Mouse (Mus musculus) adrenal gland (tissue): ENCODE data around the gene Cacna1c.

ENCODE experiments used
- intact Hi-C: fragments of 180-260 bp; cut with DNase I; formaldehyde crosslinking; loops from one replicate; pipeline ENCODE4 v1.15.1; 2025

Cacna1c gene

DNA sequence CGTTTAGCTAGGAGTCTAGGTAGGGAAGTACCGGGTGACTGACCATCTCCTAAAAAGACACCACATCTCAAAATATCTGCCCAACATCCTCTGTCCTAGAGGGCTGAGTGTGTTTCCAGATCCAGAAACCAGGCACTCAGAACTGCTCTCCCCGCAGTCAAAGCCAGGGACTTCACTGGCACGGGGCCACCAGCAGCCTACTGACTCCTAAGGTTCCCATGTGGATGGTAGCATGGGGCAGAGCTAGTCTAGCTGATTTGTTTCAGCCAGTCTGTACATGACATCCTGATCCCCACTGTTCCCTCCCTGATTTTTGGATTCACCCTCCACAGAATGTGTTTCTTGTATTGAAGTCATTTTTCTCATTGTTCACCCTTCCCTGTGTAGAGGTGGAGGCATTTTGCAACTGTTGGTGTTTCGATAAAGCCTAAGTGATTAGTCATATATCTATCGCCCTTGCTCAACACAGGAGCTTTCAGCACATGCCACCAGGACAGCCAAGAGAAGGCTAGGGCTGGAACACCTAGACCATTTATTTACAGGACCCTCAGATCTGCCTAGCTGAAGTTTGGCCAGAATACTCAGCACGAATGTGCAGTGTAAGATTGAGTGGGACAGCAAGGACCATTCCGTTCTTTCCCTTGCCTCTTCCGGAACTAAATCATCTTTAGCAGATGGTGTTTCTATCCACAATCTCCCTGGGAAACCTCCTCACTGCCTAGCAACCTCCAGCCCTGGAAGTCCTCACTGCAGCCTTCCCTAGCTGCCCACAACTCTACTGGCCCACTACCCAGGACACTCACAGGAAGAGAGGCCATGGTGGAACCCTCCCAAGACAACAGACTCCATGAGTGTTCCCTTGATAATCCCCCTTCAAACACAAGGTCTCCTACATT lies 260.4 kb downstream of the Cacna1c start:
- intact Hi-C loops: no loop called here

DNA sequence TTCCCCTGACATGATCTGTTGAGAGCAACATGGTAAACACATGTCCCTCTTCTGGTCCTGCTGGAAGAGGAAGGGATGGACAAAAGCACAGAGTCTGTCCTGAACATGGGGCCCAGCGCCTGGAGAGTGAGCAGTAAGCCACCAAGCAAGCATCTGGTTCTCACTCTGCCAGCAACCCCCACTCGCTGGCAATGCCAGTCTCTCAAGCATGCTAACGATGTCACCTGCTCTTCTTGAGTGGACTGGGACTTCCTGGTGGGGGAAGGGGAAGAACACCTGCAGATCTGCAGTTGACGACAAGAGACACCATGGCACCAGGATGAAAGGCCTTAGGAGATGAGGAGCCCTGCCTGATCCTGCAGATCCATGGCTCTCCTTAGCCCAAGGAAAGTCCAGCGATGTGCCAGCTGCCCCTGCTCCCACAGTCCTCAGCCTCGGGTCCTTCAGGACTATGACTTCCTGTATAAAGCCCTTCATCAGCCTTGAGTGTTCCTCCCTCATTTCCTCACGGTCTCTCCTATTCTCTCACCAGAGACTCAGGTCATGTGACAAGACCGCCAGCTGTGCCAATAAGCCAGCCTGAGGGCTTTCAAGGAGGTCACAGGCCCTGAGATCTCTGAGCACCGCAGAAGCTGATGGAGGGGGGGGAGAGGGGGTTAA lies 261.8 kb downstream of the Cacna1c start:
- intact Hi-C loops: no loop called here

DNA sequence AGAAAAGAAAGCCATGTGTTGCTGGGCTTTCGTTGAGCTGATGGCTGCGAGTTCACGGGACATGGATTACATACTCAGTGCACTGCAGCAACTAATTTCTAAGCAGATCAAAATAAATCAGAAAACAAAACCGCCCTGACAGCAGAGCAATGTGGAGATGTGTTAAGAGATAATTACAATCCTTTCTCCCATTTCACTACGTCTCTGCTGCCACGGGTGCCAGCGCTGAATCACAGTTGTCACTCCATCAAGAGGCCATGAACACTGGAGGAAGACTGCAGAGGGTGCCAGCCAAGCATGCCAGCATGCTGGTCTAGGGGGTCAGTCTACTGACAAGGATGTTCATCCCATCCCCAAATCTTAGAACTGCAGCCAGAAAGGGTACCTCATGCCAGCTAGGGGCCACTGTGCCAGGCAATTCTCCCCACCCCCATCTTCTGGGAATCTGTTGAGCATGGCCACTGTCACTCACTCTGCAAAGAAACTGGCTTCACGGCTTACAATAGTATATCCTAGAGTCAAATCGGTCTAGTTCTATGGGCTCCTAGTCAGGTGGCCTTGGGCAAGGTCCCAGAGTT lies 263.1 kb downstream of the Cacna1c start:
- intact Hi-C loops: no loop called here

DNA sequence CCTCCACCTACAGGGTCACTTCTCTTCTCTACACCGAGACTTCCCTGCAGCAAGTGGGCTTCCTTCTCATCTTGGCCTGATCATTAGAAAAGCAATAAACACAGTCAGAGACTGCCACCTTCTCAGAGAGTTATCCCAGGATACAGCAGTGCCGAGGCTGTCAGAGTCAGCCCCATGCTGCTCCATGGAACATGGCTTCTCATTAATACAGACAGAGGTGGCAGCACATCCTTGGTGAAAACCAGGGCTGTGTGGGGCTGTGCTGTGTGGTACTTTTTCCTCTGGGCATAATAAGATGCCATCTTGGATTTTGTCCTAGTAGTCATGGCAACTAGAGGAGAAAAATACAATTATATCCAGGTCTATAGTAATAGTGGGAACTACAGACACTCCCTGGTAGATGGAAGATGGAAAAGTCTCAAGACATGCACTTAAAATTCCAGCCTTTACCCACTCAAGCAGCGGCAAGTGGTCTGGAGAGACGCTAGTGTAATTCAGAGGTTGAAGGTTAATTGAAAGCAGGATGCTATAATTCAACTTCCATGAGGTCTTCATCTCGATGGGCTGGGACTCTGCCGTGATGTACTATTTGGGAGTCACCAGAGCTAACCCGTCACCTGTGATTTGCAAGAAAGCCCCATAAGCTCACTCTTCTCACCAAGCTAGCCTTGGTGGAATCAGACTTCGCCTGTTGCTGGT lies 264.1 kb downstream of the Cacna1c start:
- intact Hi-C loops: no loop called here

DNA sequence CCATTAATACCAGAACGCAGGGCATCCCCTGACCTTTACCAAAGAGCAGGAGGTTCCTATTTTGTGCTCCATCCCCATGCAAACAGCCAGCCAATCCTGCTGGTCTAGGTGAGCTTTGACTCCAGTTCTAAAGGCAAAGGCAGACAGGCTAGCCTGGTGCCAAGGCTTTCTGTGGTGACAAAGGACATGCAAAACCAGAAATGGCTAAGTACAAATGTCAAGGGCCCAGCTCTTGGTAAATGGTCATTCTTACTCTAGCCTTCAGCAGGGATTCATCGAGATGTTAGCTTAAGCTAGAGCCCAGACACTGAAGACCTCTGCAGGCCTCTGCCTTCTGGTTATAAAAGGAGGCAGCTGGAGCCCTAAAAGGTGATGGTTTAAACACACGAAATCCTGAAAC lies 269.5 kb downstream of the Cacna1c start:
- intact Hi-C loops: no loop called here

DNA sequence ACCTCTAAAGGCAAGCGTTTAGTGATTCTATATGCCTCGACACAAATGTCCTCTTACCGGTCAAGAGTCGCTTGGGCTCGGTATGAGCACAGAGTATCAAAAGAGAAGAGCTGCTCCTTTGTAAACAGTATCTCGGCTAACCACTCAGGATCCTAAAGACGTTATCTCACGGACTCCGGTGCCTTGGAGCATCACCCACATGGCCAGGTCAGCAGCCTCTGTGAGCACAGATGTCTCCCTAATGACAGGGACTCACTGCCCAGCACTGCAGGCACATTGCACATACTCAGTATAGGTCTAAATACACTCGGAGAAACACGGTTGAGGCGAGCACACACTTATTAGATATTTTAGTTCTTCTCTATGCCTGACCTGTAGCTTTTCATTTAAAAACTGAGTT lies 271.8 kb downstream of the Cacna1c start:
- intact Hi-C loops: loop anchor here (2.0 to 5.0 kb wide), 2 partner anchors 63 to 180 kb away; no protein-coding TSS in a partner anchor

DNA sequence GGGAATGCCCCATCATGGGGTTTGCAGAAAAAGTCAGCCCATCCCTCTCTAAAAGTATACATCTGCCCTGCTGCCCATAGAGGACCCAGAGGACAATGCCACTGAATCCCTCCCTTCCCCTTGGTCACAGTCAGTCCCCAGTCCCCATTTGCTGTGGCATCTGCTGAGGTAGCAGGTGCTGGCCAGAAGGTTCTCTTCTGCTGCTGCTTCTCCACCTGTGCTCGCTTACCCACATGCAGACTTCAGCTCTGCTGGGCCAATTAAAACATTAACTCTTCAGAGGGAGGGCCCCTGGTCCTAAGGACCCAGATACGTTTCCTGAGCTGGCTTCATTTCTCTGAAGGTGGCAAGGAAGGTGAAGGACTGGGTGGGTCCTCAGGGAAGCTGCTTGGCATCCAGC lies 272.3 kb downstream of the Cacna1c start:
- intact Hi-C loops: loop anchor here (2.0 to 5.0 kb wide), 2 partner anchors 63 to 181 kb away; no protein-coding TSS in a partner anchor

DNA sequence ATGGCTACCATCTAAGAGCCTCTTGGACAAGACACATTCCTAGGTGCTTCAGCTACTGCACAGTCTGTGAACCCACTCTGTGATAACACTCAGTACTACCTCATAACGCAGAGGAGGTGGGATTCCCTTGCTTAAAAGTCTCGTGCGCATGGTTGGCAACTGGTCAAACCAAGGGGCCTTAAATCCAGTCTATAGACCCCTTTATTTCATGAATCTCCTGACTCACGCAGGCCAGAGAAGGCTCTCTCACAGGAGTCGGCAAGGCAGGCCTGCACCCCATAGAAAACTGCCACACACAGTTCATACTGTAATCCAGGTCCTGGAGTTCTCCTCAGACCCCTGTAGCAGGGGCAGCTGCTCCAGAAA lies 273.0 kb downstream of the Cacna1c start:
- intact Hi-C loops: loop anchor here (5.0 kb wide), 1 partner anchor 64 kb away; no protein-coding TSS in a partner anchor

DNA sequence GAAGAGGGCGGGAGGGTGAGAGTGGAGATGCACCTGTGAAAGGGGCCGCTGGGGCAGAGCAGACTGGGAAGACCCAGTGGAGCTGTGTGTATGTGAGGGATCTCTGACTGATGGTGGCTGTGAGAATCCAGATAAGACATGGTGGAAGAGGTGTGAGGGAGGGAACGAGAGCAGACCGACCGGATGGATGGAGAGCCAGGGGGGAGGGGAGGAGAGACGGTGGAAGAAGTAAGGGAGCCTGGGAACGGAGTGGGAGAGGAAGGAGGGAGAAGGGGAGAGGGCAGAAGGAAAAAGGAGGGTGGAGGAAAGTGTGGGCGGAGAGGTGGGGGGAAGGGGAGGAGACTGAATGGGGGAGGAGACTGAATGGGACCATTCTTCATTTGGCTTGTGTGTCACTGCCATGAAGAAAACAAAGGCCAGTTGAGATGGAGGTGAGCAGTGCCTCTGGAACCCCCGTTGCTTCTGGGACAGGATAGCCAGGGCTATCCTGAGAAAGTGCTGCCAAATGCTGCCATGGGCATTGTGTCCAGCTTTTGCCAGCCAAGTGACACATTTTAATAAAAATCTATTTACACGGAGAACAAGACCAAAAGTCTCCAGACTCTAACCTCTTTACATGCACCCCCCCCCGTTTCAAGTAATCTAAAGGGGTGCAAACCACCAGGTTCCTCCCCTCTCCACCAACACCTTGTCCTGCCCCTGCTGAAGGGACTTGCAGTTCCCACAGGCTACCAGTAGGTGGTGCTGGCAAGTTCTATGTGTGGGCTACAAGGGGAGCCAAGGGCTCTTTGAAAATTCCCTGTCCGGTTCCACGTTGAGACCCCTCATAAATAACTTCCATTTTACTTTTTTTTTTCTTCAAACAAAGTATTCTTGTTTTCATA lies 273.6 kb downstream of the Cacna1c start:
- intact Hi-C loops: loop anchor here (5.0 kb wide), 1 partner anchor 65 kb away; no protein-coding TSS in a partner anchor

DNA sequence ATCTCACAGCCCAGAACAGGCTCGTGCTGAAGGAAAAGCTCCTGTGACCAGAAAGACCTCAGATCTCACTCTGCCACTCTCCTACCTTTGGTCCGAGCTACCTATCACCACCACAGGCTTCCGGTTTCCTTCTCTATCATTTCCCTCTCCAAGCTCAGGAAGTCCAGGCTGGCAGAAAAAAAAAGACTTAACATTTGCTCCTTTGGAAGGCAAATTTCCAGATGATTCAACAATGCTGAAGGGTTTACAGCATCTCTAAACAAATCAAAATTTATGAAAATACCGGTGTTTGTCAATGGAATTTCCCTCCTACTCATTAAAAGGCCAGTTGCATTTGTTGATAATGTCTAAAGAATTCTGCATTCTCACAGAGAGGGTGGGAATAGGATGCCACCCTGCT lies 288.0 kb downstream of the Cacna1c start:
- intact Hi-C loops: no loop called here

DNA sequence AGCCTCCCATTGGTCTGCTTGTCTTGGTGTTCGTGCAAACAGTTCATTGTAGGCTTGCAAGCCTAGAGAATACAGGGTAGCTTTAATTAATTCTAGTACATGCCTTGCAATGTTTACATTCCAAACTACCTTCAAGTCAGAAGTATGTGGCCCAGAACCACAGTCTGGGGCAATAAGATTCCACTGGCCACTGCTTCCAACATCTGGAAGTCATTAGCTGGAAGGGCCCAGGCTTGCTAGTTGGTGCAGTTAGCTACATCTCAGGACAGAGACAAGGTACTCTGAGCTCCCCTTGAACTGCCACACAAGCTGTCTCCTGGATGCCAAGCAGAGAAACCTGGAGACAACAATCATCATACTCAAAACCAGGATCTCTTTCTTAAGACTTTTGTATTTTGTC lies 288.5 kb downstream of the Cacna1c start:
- intact Hi-C loops: no loop called here

DNA sequence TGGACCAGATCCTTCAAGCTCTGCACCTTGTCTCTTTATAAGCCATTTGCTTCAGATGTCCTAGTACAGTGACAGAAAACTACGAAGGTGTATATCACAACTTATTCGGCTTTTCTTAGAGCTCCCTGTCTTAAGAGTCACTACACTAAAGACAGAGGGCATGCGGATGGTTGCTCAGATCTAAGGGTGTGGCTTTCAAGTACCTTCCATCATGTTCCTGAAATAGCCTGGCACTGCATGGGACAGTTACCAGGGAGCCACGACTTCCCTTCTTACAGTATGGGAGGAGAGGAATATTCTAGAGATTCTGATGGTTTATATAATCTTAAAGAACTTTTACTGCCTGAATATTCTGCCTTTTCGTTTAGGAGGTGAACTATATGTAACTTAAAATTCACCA lies 289.3 kb downstream of the Cacna1c start:
- intact Hi-C loops: no loop called here

DNA sequence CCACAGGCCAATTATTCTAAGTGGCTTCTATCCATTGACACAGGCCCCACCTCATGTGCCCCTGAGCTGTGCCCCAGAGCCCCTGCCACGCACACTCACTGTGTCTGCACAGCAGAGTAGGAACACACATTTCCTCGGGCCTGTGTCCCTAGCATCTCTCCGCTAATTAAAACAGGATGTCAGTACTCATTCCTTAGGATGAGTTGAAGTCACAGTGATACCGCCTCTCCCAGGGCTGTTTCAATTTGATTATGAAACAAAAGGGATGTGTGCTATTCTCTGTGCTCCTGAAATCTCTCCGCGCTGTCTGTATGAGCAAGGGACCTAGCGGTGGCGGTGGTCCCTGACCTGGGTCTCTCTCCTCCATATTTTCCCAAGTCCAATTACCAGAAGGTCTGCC lies 296.5 kb downstream of the Cacna1c start:
- intact Hi-C loops: no loop called here

DNA sequence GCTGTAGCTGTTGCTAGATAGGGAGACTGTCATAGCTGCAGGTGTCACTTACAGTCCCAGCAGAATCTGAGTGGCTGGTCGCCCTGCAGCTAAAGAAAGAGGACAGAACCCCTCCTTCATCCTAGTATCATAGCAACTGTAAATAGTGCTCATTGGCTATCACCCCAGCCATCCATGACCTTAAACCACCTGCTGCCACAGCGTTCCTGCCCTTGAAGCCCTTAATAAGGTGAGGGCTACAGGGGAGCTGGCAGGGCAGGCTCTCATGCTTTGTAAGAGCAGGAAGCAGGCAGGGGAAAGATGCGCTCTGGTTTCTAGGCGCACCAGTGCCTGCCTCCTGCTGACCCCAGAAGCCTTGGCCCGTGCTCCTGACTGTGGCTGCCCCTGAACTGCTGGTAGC lies 299.1 kb downstream of the Cacna1c start:
- intact Hi-C loops: no loop called here

DNA sequence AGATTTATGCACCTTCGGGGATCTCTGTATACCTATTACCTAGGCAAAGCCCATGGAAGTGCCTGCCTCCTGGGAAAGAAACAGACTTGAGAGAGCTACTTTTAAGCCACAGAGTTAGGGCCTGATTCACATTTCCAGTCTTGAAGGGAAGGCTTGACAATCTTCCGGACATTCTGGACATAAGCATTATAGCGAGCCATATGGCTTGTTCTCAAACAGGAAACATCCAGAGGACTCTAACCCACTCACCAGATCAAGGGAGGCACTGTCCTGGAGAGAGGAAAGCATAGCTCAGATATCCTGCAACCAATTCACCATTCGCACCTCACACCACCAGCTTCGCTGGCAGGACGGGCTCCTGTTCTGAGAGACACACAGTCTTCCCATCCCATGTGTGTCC lies 302.2 kb downstream of the Cacna1c start:
- intact Hi-C loops: no loop called here

DNA sequence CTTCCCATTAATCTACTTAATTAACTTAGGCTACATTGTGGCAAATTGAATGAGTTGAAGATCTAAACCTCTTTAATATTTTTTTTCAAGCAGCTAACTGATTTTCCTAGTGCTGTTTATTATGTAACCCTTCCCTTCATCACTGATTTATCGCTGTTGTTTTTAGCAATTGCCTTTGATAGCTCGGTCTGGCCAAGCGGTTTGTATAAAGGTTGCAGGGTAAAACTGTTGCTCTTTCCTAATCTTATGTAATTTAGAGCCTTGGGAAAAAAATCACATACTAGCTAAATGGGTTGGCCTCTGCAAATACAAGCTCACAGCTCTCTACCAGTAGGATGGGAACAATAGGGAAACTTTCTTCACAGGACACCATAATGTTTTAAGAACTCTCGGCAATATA lies 306.8 kb downstream of the Cacna1c start:
- intact Hi-C loops: no loop called here

DNA sequence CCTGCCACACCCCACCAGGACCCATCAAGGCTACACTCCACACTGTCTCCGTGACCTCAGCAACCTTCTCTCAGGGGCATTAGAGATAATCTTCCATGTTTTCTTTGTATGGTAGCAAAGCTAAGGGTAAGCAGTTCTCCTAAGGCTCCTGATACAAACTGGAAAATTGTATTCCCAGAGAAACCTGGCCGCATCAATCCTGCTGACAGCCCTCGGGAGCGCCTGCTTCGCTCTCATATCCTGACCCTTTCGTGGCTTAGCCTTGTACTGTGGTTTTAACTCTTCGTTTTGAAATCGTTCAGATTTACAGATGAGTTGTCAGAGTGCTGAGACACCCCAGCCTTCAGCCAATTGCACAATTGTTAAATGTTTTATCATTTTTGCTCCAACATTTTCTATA lies 309.2 kb downstream of the Cacna1c start:
- intact Hi-C loops: no loop called here

DNA sequence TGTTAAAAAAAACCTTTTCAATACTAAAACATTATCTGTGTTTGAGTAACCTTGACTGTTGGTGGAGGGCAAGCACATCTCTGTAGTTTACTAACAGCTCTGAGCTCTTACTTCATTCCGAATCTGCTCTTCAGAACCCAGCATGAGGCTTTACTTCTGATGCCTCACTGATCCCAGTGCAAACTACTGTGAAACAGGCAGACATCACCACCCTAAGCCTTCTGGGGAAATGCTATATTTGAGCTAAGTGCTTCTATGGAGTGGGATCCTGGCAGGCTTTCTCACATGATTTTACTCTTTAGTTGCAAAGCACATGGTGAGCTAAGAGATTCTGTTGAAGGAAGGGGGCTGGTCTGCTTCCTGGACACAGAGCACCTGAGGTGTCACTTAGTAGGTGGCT lies 311.3 kb downstream of the Cacna1c start:
- intact Hi-C loops: no loop called here

DNA sequence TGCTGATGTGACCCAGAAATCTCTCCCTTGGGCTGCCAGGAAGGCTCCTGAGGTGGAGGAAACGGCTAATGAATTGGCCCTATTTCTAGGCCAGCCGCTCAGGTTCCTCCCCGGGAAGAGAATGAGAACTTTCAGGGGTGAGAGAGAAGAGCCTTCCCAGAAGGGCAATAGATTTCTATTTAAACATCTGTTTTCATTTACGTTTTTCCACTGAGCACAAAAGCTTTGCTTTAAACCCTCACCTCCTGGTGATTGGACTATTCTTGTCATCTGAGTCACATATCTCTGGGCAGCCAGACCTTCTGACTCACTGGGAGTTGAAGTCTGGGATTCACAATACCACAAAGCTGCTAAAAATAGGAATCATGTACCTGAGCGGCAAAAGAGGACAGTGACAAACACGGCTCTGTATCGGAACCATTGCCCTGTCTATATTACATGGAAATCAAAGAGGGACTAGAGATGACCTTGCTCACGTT lies 312.1 kb downstream of the Cacna1c start:
- intact Hi-C loops: no loop called here

DNA sequence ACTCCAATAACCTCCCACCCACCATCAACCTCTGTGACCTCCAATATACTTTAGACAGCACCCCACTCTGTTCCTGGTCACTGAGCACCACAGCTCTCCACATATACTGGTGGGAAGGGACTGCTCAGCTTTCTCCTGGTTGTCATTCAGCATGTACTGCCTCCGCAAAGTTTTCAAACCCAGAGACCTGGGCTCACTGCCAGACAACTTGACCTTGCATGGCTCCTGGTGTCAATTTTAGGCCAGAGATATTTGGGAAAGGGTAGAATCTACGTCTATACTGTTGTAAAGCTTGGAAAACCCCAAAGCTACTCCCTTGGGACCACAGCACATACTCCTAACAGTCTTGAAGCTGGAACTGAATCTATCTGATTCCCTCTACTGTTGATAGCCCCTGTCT lies 320.0 kb downstream of the Cacna1c start:
- intact Hi-C loops: no loop called here
